Mouse (Mus musculus) left cerebral cortex, postnatal 25 days (tissue): ENCODE data around the gene Abcb1b. TPM values are rescaled to one million over a fixed set of nuclear protein-coding genes. Genes with fewer than 3 reads are reported as not detected.

Experiments
- DNase-seq, 2 experiments: peaks; one replicate each; pipeline ENCODE4 v3.0.0; 2022; ENCODE audit warnings: low spot score in 2 of 2, mixed read lengths in 1 of 2
- intact Hi-C: fragments of 180-260 bp; cut with DNase I; formaldehyde crosslinking; loops from one replicate; pipeline ENCODE4 v1.15.1; 2025
- total RNA-seq, 2 experiments: library from RNA; stranded (reverse); gene quantifications; 2 replicates each; pipeline ENCODE4 v1.2.3; 2021

The Abcb1b gene
- total RNA-seq, 2 experiments from 2014 or later: 2.1 to 2.8 TPM

GRCm38 (mm10) chr5:8911567-8912198 lies 113.7 kb downstream of the Abcb1b start:
- no peak for DNase-seq
- intact Hi-C loops: no loop called here

Other genes with a start within 250 kb of the Abcb1b start
- 10 to 100 TPM; 34.5 to 36.1 TPM for gene Rundc3b, start 175.2 kb upstream of the Abcb1b start, total RNA-seq
- 10 to 100 TPM; 17.5 to 20.3 TPM for gene Abcb1a, start 138.1 kb upstream of the Abcb1b start, total RNA-seq
- 1 to 10 TPM; 3.7 to 4.8 TPM for gene Abcb4, start 95.6 kb downstream of the Abcb1b start, total RNA-seq
- 10 to 100 TPM; 28.2 to 29.2 TPM for gene Crot, start 199.2 kb downstream of the Abcb1b start, total RNA-seq